Mouse (Mus musculus): ENCODE data around the gene Gadd45gip1. TPM values are rescaled to one million over a fixed set of nuclear protein-coding genes. Genes with fewer than 3 reads are reported as not detected.

Gadd45gip1 gene
- polyA plus RNA-seq, 1 experiment from 2014 or later: 43.4 TPM

GRCm38 (mm10) chr8:84846094-84846721, 14.9 kb downstream of the Gadd45gip1 start:
- H3K4me1 ChIP-seq: peaks cover 30% of the 10 kb centered on the region
- H3K27ac ChIP-seq: peak overlapping the region; percentile 77
- under 1% methylated on average over 30 of the region's 30 CpGs for WGBS
- no peaks in the 10 kb centered on the region for H3K27me3 ChIP-seq
- peaks cover 42% of the 10 kb centered on the region for H3K36me3 ChIP-seq
- peak; percentile 19; the same call in 1 of the 2 replicates for ATAC-seq (ENCODE audit: borderline replicate concordance, extremely low read depth, low FRiP score, low TSS enrichment)
- H3K9me3 ChIP-seq: no peaks in the 10 kb centered on the region
- H3K4me3 ChIP-seq: peak overlapping the region; percentile 82
- peak overlapping the region; percentile 90 for H3K9ac ChIP-seq
- peak overlapping the region; percentile 66 for H3K4me2 ChIP-seq

- peak within 1 kb of the TSS; percentile 66 for H3K4me2 ChIP-seq
- no peaks in the 10 kb centered on the region for H3K9me3 ChIP-seq
- ATAC-seq (ENCODE audit: borderline replicate concordance, extremely low read depth, low FRiP score, low TSS enrichment): peak; percentile 100
- peak within 1 kb of the TSS; percentile 82 for H3K27ac ChIP-seq
- H3K27me3 ChIP-seq: no peaks in the 10 kb centered on the region
- peak within 1 kb of the TSS; percentile 90 for H3K9ac ChIP-seq
- peaks cover 34% of the 10 kb centered on the region for H3K36me3 ChIP-seq
- peaks cover 30% of the 10 kb centered on the region for H3K4me1 ChIP-seq
- peak within 1 kb of the TSS; percentile 82 for H3K4me3 ChIP-seq
- under 1% methylated on average over 55 of the region's 55 CpGs for WGBS
These were observed 15.6 kb downstream of the Gadd45gip1 start, which contains the start of gene Calr for GRCm38 (mm10) chr8:84846722-84847572. Gene Calr, minus strand, starts transcription at chr8:84846934.

GRCm38 (mm10) chr8:84847684-84848435, 16.5 kb downstream of the Gadd45gip1 start:
- 37% methylated on average over 6 of the region's 6 CpGs for WGBS
- peak overlapping the region; percentile 66 for H3K4me2 ChIP-seq
- H3K4me1 ChIP-seq: peaks cover 30% of the 10 kb centered on the region

GRCm38 (mm10) chr8:84856434-84856833, 25.1 kb downstream of the Gadd45gip1 start:
- H3K27me3 ChIP-seq: no peaks in the 10 kb centered on the region
- no peak overlapping the region for H3K27ac ChIP-seq
- 91% methylated on average over 3 of the region's 3 CpGs for WGBS
- no peak overlapping the region for H3K4me2 ChIP-seq
- peak overlapping the region; percentile 91 for H3K4me3 ChIP-seq
- H3K9ac ChIP-seq: no peak overlapping the region
- H3K9me3 ChIP-seq: no peaks in the 10 kb centered on the region
- peaks cover 12% of the 10 kb centered on the region for H3K4me1 ChIP-seq
- H3K36me3 ChIP-seq: peaks cover 20% of the 10 kb centered on the region
- ATAC-seq (ENCODE audit: borderline replicate concordance, extremely low read depth, low FRiP score, low TSS enrichment): no peak

More at GRCm38 (mm10) chr8:84847684-84848435, 16.5 kb downstream of the Gadd45gip1 start:
- H3K27me3 ChIP-seq: no peaks in the 10 kb centered on the region
- peak overlapping the region; percentile 64 for H3K9ac ChIP-seq
- peak overlapping the region; percentile 82 for H3K27ac ChIP-seq
- peaks cover 25% of the 10 kb centered on the region for H3K36me3 ChIP-seq
- ATAC-seq (ENCODE audit: borderline replicate concordance, extremely low read depth, low FRiP score, low TSS enrichment): no peak
- H3K4me3 ChIP-seq: peak overlapping the region; percentile 82
- no peaks in the 10 kb centered on the region for H3K9me3 ChIP-seq

- H3K4me2 ChIP-seq: peak within 1 kb of the TSS; percentile 75
- ATAC-seq (ENCODE audit: borderline replicate concordance, extremely low read depth, low FRiP score, low TSS enrichment): peak; percentile 91
- H3K27ac ChIP-seq: peak within 1 kb of the TSS; percentile 68; the same call in 1 of the 2 replicates
- no peaks in the 10 kb centered on the region for H3K9me3 ChIP-seq
- peaks cover 12% of the 10 kb centered on the region for H3K4me1 ChIP-seq
- no peaks in the 10 kb centered on the region for H3K27me3 ChIP-seq
- WGBS: under 1% methylated on average over 39 of the region's 39 CpGs
- peak within 1 kb of the TSS; percentile 91 for H3K4me3 ChIP-seq
- peaks cover 25% of the 10 kb centered on the region for H3K36me3 ChIP-seq
- H3K9ac ChIP-seq: peak within 1 kb of the TSS; percentile 93
These were observed 25.6 kb downstream of the Gadd45gip1 start, which contains the start of gene Farsa for GRCm38 (mm10) chr8:84856864-84857441. Gene Farsa, plus strand, starts transcription at chr8:84856989.

- peaks cover 20% of the 10 kb centered on the region for H3K4me1 ChIP-seq
- peaks cover 27% of the 10 kb centered on the region for H3K36me3 ChIP-seq
- WGBS: 11% methylated on average over 45 of the region's 46 CpGs
- peak; percentile 66 for ATAC-seq (ENCODE audit: borderline replicate concordance, extremely low read depth, low FRiP score, low TSS enrichment)
- peak within 1 kb of the TSS; percentile 58 for H3K9ac ChIP-seq
- H3K4me3 ChIP-seq: peak within 1 kb of the TSS; percentile 54
- H3K4me2 ChIP-seq: peak within 1 kb of the TSS; percentile 100
- H3K9me3 ChIP-seq: no peaks in the 10 kb centered on the region
- 0 out of 2 replicates have a peak within 1 kb of the TSS, but pooled peaks have one; percentile 30 for H3K27ac ChIP-seq
- H3K27me3 ChIP-seq: no peaks in the 10 kb centered on the region
These were observed 40.3 kb downstream of the Gadd45gip1 start, which contains the start of gene Syce2 for GRCm38 (mm10) chr8:84871376-84872308. Gene Syce2, plus strand, starts transcription at chr8:84872111.

GRCm38 (mm10) chr8:84872309-84872965, 41.1 kb downstream of the Gadd45gip1 start:
- Histone ChIP-seq H3K4me2 (peak overlapping the region; percentile 100), H3K9ac (peak overlapping the region; percentile 58), H3K4me3 (peak overlapping the region; percentile 54), H3K9me3 (no peaks in the 10 kb centered on the region), H3K27me3 (no peaks in the 10 kb centered on the region), H3K4me1 (peaks cover 20% of the 10 kb centered on the region), H3K36me3 (peaks cover 20% of the 10 kb centered on the region), H3K27ac (0 out of 2 replicates have a peak overlapping the region, but pooled peaks have one; percentile 30)
- peak; percentile 66; the same call in 1 of the 2 replicates for ATAC-seq (ENCODE audit: borderline replicate concordance, extremely low read depth, low FRiP score, low TSS enrichment)
- WGBS: 1% methylated on average over 53 of the region's 54 CpGs

- Histone ChIP-seq H3K4me3 (peak overlapping the region; percentile 54), H3K9ac (no peak overlapping the region)
- no peak for ATAC-seq (ENCODE audit: borderline replicate concordance, extremely low read depth, low FRiP score, low TSS enrichment)
These were observed 41.7 kb downstream of the Gadd45gip1 start for GRCm38 (mm10) chr8:84873016-84873415.

GRCm38 (mm10) chr8:84874339-84874738, 43.0 kb downstream of the Gadd45gip1 start:
- WGBS: 84% methylated on average over 3 of the region's 3 CpGs
- peaks cover 20% of the 10 kb centered on the region for H3K4me1 ChIP-seq
- no peak overlapping the region for H3K27ac ChIP-seq
- no peaks in the 10 kb centered on the region for H3K27me3 ChIP-seq
- no peak for ATAC-seq (ENCODE audit: borderline replicate concordance, extremely low read depth, low FRiP score, low TSS enrichment)
- no peak overlapping the region for H3K4me3 ChIP-seq
- H3K36me3 ChIP-seq: peaks cover 4% of the 10 kb centered on the region; the same call in 1 of the 2 replicates
- H3K9ac ChIP-seq: no peak overlapping the region
- H3K9me3 ChIP-seq: no peaks in the 10 kb centered on the region
- no peak overlapping the region for H3K4me2 ChIP-seq

More at GRCm38 (mm10) chr8:84873016-84873415, 41.7 kb downstream of the Gadd45gip1 start:
- no peak overlapping the region for H3K27ac ChIP-seq
- 64% methylated on average over 4 of the region's 4 CpGs for WGBS
- H3K36me3 ChIP-seq: peaks cover 14% of the 10 kb centered on the region
- peak overlapping the region; percentile 100 for H3K4me2 ChIP-seq
- H3K9me3 ChIP-seq: no peaks in the 10 kb centered on the region
- no peaks in the 10 kb centered on the region for H3K27me3 ChIP-seq
- peaks cover 20% of the 10 kb centered on the region for H3K4me1 ChIP-seq
